Mouse (Mus musculus) skeletal muscle tissue, adult 2 months (tissue): ENCODE results near the gene Tenm4.

Experiments used
- DNase-seq: peaks from one replicate; pipeline ENCODE4 v3.0.0-alpha.2; 2012; ENCODE audit warnings: low read depth, low spot score

The Tenm4 gene

DNA sequence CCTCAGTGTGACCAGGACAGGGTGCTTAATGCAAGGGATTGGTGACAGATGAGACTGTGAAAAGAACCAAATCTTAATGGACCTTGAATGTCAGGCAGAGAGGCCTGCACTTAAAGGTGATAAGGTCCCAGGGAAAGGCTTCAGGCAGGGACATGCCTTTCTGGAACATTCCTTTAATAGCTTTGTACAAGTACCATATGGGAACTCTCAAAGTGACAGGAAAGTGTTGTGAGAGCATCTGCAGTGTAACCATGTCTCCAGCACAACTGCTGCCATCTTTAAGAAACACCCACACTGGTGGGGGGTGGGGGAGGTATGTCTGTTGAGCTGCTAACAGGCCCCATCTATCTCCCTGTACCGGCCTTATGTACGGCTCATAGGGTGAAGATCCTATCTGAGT, 506.0 kb downstream of the Tenm4 start:
- DNase-seq, result no peak

DNA sequence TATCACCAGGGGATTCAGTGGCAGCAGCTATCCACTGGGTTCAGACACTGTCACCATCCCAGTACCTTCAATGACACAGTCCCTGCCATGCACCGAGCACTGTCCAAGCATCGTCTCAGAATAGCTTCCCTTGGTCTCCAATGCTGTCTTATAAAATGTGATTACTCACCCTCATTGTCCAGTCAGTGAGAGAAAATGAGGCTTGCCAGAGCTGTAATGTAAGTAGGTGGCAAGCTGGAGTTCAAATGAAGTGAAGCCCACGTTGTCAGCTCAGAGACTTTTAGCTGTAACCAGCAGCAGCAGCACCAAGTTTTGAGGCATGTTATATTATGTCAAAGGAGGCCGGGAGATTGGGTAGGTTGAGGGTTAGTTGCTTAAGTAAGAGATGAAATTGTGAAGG, 507.2 kb downstream of the Tenm4 start:
- DNase-seq, result no peak

DNA sequence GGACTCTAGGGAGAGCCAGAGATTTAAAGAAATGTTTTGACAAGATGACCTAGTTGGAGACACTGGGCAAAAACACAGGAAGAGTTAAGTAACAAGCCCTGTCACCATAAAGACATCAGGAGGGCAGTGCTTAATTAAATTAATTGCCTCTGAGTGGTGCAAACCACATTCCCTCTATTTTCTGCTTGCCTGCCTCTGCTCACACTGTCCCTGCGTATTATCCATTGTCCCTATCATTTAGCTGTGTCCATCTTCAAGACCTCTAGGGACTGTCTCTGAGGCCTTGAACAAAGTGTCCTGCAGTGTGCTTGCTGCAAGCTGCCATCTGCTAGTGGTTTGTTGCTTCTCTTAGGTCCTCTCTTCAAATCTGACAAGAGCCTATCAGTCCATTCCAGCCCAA, 508.7 kb downstream of the Tenm4 start:
- no peak for DNase-seq

DNA sequence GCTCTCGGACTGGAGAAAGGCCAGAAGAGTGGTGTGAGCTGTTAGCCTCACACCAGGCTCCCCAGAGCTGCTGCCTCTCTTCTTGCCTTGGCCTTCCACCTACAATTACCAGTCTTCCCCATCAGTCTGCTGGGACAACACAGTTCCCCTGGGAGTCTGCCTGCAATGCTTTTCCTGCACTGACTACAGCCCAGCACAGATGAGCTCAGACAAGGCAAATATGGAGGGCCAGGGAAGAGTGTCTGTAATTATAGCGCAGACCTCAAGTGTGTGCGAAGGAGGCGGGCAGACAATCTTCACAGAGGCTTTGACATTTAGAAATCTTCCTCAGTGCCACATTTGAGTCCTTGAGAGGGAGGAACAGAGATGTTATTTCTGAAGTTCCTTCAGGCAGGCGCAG, 509.4 kb downstream of the Tenm4 start:
- no peak for DNase-seq

DNA sequence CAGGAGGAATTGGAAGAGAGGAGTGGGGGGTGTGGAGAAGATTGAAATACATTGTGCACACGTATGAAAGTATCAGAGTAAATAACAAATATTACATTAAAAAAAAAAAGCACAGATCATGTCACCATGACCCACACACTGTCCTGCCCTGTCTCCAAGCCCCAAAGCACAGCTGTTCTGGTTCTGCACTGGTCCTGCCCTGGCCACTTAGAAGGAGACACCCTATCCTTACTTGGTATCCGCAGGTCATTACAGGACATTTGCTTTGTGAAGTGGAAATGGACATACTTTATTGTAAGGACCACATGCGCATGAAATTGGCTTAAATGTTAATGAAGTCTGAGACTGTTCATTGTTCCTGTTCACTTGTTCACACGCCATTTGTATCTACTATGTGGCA, 510.8 kb downstream of the Tenm4 start:
- DNase-seq, result no peak

DNA sequence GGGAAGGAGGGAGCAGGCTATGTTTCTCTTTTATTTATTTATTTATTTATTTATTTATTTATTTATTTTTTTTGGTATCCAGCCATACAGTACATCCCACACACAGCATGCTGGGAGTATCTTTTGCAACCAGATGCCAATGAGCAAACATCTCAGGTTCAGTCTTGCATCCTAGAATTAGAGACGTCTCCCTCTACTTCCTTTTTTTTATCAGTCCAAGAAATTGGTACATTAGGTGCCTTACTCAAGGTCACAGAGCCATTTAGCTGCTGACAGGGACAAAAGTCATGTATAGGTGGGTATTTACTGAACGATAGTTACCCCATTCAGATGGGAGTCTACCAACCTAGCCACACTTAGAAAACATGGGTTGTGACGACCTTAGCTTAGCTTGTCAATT, 517.1 kb downstream of the Tenm4 start:
- DNase-seq, result no peak

DNA sequence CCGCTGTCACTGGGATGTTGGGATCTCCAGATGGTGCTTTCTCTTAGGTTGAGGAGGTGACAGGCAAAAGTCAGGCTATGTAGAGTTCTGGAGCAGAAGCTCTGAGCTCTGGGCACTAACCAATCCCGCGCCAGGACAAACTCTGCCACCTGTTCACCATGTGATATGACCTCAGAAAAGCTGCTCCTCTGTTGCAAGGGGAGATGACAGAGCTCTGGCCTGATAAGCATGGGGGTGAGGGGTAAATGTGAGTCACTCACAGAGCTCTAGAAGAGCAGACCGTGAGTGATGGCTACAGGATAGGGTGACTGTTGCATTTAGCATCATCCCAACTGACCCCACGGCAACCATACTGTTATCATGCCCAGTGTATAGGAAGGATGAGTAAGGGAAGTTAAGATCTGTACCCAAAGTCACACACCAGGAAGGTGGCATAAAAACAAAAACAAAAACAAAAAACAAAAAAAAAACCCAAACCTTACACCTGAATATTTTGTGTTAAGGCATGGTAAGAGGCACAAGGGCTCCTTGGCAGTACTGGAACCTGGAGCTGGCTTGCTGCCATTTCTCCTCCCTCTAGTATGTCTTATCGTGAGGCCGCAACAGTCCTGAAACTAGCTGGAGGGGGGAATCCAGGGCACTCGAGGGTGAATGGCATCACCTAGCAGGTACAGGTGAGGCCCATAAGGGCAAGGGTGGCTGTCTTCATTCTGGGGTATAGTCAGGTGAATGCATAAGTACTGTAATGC, 530.2 kb downstream of the Tenm4 start:
- DNase-seq, result no peak

DNA sequence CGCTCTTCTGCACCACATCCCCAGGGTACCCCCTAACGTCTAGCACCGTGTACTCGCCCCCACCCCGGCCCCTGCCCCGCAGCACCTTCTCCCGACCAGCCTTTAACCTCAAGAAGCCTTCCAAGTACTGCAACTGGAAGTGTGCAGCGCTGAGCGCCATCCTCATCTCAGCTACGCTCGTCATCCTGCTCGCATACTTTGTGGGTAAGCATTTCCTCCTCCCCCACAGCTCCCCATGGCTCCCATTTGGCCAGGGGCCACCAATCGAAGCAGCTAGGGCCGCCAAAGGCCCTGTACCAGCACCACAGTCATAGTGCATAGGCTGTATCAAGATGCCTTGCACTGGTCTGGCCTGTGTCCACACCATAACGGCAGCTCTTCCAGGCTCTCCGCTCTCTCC, 532.9 kb downstream of the Tenm4 start:
- DNase-seq, result no peak

DNA sequence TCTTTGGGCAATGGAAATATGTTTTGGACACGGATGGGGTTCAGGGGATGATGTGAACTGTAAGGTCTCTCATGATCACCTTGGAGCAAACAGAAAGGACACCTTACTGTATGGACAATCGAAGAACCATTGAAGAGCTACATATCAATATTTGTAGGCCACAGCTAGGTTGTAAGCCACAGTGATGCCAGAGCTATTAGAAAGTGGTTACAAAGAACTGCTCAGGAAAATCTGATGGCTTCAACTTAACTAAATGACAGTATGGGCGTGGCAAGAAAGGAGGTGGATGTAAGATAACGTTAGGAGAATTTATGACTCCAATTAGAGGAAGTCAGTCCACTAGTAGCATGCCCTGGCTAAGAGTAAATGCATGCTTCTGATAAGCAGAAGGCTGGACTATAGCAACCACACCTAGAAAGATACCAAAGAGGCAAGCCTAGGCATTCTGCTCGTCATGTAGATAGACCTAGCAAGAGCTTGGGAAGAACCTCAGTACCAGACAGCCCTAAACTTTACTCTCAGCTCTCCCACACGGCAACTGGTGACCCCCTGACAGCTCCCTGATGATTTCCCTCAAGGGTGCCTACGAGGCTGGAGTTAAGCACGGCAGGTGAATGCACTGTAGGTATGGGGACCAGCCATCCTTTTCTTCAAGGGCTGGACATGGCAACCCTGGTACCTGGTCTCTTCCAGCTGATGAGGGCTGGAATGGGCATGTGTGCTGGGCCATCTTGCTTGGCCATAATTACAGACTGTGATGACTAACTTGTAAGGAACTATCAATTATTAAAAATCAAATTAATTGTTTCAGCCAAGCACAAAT, 534.5 kb downstream of the Tenm4 start:
- DNase-seq, result no peak

DNA sequence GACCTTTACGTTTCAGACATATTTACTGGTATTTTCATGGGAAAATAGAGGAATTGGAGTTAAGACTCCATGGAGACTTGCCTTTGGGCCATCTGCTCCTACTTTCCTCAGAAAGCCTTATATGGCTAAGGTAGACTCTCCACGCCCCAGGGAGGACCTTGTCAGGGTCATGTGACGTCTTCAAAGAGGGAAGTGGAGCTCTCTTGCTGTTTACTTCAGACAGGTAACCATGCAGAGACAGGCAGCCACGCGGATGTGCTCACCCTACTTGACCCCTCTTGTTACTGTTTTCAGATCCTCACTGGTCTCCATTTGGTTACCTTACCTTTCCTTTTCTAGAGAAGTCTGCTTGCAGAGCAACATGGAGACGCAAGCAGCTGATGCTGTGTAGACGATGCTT, 535.5 kb downstream of the Tenm4 start:
- no peak for DNase-seq

DNA sequence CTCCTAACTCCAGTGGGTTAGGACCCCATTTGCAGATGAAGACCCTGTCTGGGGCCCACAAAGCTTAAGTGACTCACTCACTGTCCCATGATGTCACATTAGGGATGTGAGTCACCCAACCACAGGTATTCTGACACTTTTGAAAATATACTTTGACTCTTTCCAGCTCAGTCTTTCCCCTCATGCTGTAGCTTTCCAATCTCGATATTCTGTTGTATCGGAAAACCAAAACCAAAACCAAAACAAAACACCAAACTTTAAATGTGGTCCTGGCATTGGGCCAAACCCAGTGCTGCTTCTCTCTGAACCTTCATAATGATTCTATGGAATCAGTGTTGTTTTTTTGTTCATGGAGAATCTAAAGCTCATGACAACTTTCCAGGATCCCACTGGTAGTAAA, 536.1 kb downstream of the Tenm4 start:
- DNase-seq, result no peak

DNA sequence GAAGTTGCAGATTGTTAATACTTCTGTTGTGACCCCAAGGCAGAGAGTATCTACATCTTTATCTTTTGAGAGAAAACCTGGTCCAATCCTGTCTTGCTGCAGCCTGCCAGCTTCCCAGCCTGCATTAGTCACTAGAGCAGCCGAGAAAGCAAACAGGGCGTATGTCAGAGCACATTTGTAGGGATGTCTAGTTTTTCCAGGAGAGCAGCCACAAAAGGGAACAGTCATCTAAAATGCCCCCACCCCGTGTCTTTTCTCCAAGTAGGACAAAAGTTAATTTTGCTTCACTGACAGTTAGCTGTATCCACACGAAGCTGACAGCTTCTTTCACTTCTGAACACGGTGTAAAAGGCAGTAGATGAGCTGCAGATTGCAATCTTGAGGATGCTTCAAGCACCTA, 537.0 kb downstream of the Tenm4 start:
- DNase-seq, result no peak

DNA sequence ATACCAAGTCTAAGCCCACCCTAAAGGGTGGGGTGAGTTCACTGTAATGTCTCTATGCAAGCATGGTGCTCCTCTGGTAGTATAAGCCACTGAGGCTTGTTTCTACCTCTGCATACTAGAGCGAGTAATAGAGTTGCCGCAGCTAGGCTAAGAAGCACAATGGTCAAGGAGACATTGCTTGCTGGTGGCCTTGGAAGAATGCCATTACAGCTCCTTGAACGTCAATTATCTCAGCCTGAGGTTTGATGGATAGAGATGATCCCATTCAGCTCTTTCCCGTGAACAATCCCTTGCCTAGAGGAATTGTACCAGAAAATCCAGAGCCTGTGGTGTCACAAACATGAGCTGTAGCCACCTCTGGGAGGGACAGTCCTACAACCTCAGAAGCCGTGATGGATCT, 537.5 kb downstream of the Tenm4 start:
- no peak for DNase-seq

DNA sequence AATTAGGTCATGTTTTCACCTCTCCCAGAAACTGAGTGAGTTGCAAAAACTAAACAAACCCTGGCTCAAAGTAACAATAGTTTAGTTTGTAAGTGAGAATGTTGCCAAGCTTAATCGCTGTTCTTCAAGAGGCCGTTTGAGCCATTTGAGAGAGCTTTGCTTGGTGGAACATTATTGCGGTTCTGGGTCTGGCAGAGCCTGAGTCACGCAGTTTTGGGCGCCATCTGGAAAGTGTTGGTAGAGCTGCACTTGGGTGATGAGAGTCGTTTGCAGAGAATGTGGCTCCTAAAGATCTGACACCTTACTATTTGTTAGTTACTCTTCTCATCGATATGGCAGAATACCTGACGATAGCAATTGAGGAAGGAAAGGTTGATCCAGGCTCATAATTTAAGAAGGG, 537.9 kb downstream of the Tenm4 start:
- DNase-seq, result no peak

DNA sequence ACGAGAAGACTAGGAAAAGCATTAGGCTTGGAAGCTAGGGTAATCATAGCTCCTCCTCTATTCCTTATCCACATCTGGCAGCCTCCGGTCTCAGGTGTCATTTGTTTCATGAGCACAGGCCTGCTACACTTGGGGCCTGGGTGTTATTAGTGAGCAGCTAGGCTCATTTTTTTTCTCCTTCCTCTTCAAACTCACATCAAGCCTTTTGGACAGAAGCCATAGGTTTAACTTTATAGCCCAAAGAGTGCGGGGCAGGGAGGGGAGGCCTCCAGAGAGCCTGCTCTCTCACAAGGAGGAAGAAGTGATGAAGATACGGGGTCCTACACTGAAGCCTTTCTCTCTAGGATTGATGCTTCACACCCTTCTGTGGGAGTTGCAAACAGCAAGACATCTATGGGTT, 538.8 kb downstream of the Tenm4 start:
- no peak for DNase-seq

DNA sequence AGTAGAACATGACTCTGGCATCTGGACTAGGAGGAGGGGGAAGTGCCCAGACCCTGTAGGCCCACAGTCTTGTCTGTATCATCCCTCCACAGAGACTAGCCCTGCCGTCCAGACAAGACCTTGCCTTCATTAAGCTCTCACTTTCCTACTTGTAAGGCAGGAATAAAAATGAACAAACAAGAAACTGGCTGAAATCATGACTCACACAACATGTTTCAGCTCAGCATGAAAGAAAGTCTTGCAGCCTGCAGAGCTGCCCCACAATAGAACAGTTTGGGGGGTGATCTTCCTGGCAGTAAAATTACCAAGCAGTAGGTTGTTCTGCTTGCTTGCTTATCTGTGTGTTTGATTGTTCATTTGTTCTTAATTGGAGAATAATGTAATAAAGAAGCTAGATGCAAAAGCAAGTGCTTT, 539.6 kb downstream of the Tenm4 start:
- no peak for DNase-seq

DNA sequence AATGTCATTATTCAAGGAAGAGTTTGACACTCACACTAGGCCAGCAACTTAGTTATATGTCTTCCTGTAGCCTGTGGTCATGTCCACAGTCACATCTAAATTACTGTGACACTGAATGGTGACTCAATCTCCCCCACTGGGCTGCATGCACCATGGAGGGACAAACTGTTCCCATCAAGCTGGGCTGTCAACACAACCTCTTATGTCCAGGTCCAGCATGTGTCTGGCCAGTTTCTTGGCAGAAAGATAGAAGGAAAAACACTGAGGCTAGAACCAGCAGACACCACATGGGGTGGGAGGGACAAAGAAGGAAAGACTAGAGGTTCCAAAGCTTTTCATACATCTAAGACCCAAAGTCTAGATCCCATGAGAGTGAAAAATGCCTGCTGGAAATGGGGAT, 541.8 kb downstream of the Tenm4 start:
- peak; percentile 22 for DNase-seq

DNA sequence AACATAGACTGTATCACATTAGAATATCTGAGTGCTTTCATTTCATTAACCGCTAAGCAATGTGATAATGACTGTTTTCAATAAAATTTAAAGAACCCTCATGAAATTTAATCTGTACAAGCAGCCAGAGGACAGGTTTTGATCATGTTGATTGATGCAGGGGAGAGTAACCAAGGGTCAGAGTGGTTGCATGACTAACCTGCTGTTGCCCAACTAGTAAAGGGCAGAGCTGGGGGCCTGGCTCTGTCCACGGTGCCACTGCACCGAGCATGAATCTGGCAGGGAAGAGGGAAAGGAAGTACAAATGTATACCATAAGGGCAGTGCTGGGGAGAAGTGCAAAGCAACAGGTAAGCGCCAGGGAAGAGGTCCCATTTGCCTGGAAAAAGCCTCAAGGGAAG, 545.9 kb downstream of the Tenm4 start:
- DNase-seq, result no peak

DNA sequence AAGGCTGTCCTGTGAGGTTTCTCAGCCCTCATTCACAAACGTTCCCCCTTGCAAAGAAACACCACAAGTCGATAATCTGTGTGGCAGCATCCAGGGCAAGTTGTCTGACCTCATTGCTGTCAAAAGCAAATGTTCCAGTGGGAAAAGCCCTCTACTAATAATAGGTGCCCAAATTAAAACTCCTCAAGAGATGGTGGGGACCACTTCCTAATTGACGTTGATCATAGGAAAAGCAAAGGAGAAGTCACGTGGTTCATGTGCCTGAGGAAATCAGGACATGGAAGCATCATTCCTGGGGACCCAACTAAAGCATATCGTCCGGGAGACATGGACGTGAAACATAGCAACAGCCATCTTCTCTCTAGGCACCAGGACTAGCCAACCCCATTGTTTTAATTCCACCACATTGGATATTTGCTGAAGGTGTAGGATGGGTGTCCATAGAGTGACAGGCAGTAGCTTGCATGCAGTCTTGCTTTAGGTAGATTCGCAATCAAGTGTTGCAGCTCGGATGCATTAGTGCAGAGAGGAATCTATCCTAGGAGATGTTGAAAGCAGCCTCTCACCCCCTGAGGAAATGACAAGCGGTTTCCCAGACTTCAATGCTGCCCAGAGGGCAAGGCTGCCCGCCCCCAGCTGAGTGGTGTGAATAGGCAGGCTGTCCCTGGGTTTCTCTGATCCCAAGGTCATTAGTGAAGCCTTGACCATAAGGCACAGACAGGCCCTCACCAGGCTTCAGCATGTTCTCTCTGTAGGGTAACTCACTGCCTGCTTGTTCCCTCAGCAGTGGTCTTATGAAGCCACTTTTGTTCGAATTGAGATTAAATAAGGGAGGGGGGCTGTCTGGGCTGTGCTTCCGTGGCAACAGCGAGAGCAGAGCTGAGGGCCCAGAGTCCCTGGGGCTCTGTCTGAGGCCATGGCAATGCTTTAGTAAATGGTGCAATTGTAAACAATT, 547.4 kb downstream of the Tenm4 start:
- DNase-seq, result no peak

DNA sequence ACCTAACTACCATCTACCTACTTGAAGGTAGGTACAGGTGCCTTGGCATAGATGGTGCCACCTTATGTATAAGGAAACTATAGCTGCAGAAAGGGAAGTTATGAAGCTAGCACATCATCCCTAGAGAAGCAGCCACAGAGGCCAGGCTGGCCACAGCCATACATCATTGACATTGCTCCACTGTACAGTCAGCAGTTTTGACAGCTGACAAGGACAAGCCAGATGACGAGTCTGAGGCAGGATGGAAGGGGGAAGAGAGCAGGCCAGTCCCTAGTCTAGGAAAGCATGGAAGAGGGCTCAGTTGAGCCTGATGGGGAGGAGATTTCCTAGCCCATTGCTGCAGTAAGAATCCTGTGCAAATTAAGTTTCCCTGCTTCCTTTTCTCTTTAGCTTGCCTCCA, 548.9 kb downstream of the Tenm4 start:
- no peak for DNase-seq

DNA sequence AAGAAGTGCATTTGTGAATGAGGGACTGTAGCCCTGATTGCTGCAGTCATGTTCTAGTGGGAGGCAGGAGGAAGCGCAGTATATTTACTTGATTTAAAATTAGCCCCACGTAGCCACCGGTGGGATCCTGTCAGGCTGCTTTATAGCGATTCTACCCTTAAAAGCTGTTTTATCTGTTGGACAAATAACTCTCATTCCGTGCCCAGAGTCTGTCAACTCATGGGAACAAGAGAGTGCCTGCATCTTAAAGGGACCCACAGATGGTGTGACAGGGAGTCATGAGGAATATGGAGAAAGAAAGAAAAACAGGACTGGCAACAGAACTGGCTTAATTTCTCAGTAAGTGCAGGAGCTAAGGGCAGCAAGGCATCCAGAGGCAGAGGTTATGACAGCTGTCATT, 549.4 kb downstream of the Tenm4 start:
- DNase-seq, result no peak

DNA sequence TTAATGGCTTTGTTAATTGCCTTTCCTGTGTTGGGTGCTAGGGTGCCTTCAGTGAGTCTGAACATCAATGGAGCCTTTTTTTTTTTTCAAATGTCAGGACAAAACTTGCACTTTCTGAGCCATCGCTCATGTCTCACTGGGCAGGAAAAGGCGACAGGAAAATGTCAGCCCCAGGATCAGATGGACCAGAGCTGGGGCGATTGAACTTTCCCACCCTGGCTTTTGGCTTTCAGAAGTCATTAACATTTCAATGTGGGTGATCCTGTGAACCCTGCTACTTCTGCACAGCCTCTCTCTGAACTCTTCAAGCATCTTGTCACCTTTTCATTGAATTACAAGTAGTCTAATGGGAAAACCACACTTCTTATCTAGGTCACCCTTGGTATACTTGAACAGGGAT, 551.8 kb downstream of the Tenm4 start:
- no peak for DNase-seq
